Mouse (Mus musculus) intestine, embryonic 14.5 days (tissue): ENCODE data around the gene Podxl2. TPM values are rescaled to one million over a fixed set of nuclear protein-coding genes. Genes with fewer than 3 reads are reported as not detected.

ENCODE experiments used
- ATAC-seq: fragments of 200-750 bp; cut with Nextera tagmentation; replicated peaks from 2 replicates; pipeline ENCODE4 v1.8.0; 2017; ENCODE audit warnings: low read depth, moderate number of reproducible peaks, moderate TSS enrichment, moderate library complexity; ENCODE audit not compliant: low FRiP score, low TSS enrichment
- DNase-seq: peaks from one replicate; pipeline ENCODE4 v3.0.0-alpha.2; 2018; ENCODE audit warnings: low spot score
- H3K27ac ChIP-seq: fragments of 300-500 bp; sonication (generic); 2 replicates; pipeline ENCODE4 v1.5.1; 2014; ENCODE audit warnings: low read depth, mild to moderate bottlenecking, control low read depth
- H3K27me3 ChIP-seq: fragments of 300-500 bp; sonication (generic); replicated peaks from 2 replicates; pipeline ENCODE4 v1.6.1; 2014; ENCODE audit warnings: low read length, control low read depth; ENCODE audit not compliant: control insufficient read depth, insufficient read depth
- H3K36me3 ChIP-seq: fragments of 300-500 bp; sonication (generic); 2 replicates; pipeline ENCODE4 v1.6.1; 2014; ENCODE audit warnings: low read length, control low read depth; ENCODE audit not compliant: control insufficient read depth, insufficient read depth
- H3K4me1 ChIP-seq: fragments of 300-500 bp; sonication (generic); replicated peaks from 2 replicates; pipeline ENCODE4 v1.6.1; 2014; ENCODE audit warnings: low read length, control low read depth, mixed read lengths; ENCODE audit not compliant: control insufficient read depth, insufficient read depth
- H3K4me2 ChIP-seq: fragments of 300-500 bp; sonication (generic); 2 replicates; pipeline ENCODE4 v1.6.1; 2014; ENCODE audit warnings: low read length
- H3K4me3 ChIP-seq: fragments of 300-500 bp; sonication (generic); 2 replicates; pipeline ENCODE4 v1.5.1; 2014; ENCODE audit warnings: low read depth, low read length, control low read depth, mixed read lengths
- H3K9ac ChIP-seq: fragments of 300-500 bp; sonication (generic); 2 replicates; pipeline ENCODE4 v1.6.1; 2014; ENCODE audit warnings: mild to moderate bottlenecking, low read length
- H3K9me3 ChIP-seq: fragments of 300-500 bp; sonication (generic); 2 replicates; pipeline ENCODE4 v1.6.1; 2016; ENCODE audit warnings: low read length, control low read depth; ENCODE audit not compliant: control insufficient read depth
- WGBS: fragments of 180-500 bp; shearing (Covaris S2); extraction: QIAGEN DNeasy Blood & Tissue Kit; methylation state at CpG from one replicate; pipeline ENCODE4 v1.1.7; 2014; 5-methylcytosine and 5-hydroxymethylcytosine counted together
- polyA plus RNA-seq: library from polyadenylated mRNA; unstranded; fragments of >200 nt; fragmentation: Nextera tagmentation; extraction: Ambion mirVana; gene quantifications from 2 replicates; pipeline ENCODE4 v1.2.1, GENCODE M21; 2014

The Podxl2 gene
- polyA plus RNA-seq, 1 experiment from 2014 or later, result 68.0 TPM

- no peak for DNase-seq
Measured at GRCm38 (mm10) chr6:88812886-88813285, 62.0 kb downstream of the Podxl2 start.

GRCm38 (mm10) chr6:88811880-88812400 is 62.9 kb downstream of the Podxl2 start:
- H3K27me3 ChIP-seq, result no peaks in the 10 kb centered on the region
- no peak for ATAC-seq
- no peak overlapping the region for H3K4me2 ChIP-seq
- H3K4me3 ChIP-seq, result no peak overlapping the region
- no peak for DNase-seq
- H3K36me3 ChIP-seq, result 0 out of 2 replicates have a peak, but pooled peaks cover 6% of the 10 kb centered on the region
- H3K9me3 ChIP-seq, result no peaks in the 10 kb centered on the region
- peaks cover 26% of the 10 kb centered on the region for H3K4me1 ChIP-seq
- H3K27ac ChIP-seq, result no peak overlapping the region
- H3K9ac ChIP-seq, result no peak overlapping the region
- WGBS, result 51% methylated on average over 7 of the region's 7 CpGs

More at GRCm38 (mm10) chr6:88812886-88813285, 62.0 kb downstream of the Podxl2 start:
- no peak overlapping the region for H3K4me3 ChIP-seq
- 74% methylated on average over 3 of the region's 3 CpGs for WGBS
- H3K4me1 ChIP-seq, result peaks cover 26% of the 10 kb centered on the region
- H3K27me3 ChIP-seq, result no peaks in the 10 kb centered on the region
- 0 out of 2 replicates have a peak, but pooled peaks cover 6% of the 10 kb centered on the region for H3K36me3 ChIP-seq
- ATAC-seq, result no peak
- no peaks in the 10 kb centered on the region for H3K9me3 ChIP-seq
- H3K4me2 ChIP-seq, result no peak overlapping the region
- H3K9ac ChIP-seq, result no peak overlapping the region
- no peak overlapping the region; the same call in 1 of the 2 replicates for H3K27ac ChIP-seq

GRCm38 (mm10) chr6:88811396-88811795 is 63.4 kb downstream of the Podxl2 start:
- no peak overlapping the region for H3K4me3 ChIP-seq
- 37% methylated on average over 7 of the region's 7 CpGs for WGBS
- H3K36me3 ChIP-seq, result 0 out of 2 replicates have a peak, but pooled peaks cover 6% of the 10 kb centered on the region
- no peaks in the 10 kb centered on the region for H3K27me3 ChIP-seq
- no peaks in the 10 kb centered on the region for H3K9me3 ChIP-seq
- DNase-seq (no peak), ATAC-seq (no peak)
- H3K9ac ChIP-seq, result no peak overlapping the region
- no peak overlapping the region for H3K4me2 ChIP-seq
- H3K27ac ChIP-seq, result no peak overlapping the region
- H3K4me1 ChIP-seq, result peaks cover 26% of the 10 kb centered on the region

GRCm38 (mm10) chr6:88810291-88810690 is 64.6 kb downstream of the Podxl2 start:
- Histone ChIP-seq H3K4me2 (no peak overlapping the region), H3K9ac (no peak overlapping the region), H3K9me3 (no peaks in the 10 kb centered on the region), H3K4me1 (peaks cover 26% of the 10 kb centered on the region), H3K36me3 (0 out of 2 replicates have a peak, but pooled peaks cover 6% of the 10 kb centered on the region), H3K4me3 (no peak overlapping the region), H3K27ac (peak overlapping the region; percentile 34; the same call in 1 of the 2 replicates), H3K27me3 (no peaks in the 10 kb centered on the region)
- WGBS, result 43% methylated on average over 3 of the region's 3 CpGs
- ATAC-seq (peak; percentile 21), DNase-seq (no peak)

GRCm38 (mm10) chr6:88809091-88810037 is 65.5 kb downstream of the Podxl2 start:
- 47% methylated on average over 23 of the region's 23 CpGs for WGBS
- Histone ChIP-seq H3K27me3 (no peaks in the 10 kb centered on the region), H3K9ac (no peak overlapping the region), H3K9me3 (no peaks in the 10 kb centered on the region), H3K36me3 (0 out of 2 replicates have a peak, but pooled peaks cover 6% of the 10 kb centered on the region), H3K4me2 (no peak overlapping the region), H3K4me3 (no peak overlapping the region), H3K27ac (peak overlapping the region; percentile 34; the same call in 1 of the 2 replicates), H3K4me1 (peaks cover 26% of the 10 kb centered on the region)
- no peak for DNase-seq
- ATAC-seq, result peak; percentile 12; the same call in 1 of the 2 replicates

GRCm38 (mm10) chr6:88804966-88805577 is 69.8 kb downstream of the Podxl2 start:
- Histone ChIP-seq H3K27me3 (no peaks in the 10 kb centered on the region), H3K4me1 (peaks cover 17% of the 10 kb centered on the region), H3K27ac (no peak overlapping the region), H3K36me3 (0 out of 2 replicates have a peak, but pooled peaks cover 6% of the 10 kb centered on the region), H3K4me2 (no peak overlapping the region), H3K9me3 (no peaks in the 10 kb centered on the region), H3K4me3 (no peak overlapping the region), H3K9ac (no peak overlapping the region)
- WGBS, result 86% methylated on average over 17 of the region's 17 CpGs
- DNase-seq (no peak), ATAC-seq (no peak)

DNA sequence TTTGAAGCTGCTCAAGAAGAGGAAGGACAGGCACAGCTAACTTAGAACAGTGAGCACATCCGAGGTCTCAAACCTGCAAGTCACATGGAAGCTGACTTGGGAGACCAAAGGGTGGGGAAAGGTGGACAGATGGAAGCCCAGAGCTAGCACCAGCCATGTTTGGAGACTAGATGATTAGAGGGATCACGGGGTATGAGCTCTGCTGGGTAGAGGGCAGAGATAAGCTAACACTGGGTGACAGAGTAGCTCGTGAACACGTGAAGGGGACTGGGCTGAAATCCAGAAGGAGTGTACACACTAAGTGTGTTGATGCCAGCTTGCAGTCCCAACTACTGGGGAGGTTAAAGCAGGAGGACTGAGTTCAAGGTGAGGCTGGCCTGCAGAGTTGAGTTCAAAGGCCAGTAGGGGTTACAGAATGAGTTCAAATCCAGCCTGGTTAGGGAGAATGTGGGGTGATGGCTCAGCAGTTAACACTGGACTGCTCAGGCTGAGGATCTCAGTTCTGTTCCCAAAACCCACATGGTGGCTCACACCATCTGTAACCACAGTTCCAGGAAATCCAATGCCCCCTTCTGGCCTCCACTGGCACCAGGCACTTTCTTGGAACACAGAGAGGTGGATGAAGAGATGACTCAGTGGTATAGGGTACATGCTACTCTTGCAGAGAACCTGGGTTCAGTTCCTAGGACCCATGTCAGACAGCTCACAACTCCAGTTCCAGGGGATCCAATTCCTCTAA is 70.7 kb downstream of the Podxl2 start:
- 84% methylated on average over 4 of the region's 4 CpGs for WGBS
- H3K4me3 ChIP-seq, result no peak overlapping the region
- ATAC-seq, result no peak

DNA sequence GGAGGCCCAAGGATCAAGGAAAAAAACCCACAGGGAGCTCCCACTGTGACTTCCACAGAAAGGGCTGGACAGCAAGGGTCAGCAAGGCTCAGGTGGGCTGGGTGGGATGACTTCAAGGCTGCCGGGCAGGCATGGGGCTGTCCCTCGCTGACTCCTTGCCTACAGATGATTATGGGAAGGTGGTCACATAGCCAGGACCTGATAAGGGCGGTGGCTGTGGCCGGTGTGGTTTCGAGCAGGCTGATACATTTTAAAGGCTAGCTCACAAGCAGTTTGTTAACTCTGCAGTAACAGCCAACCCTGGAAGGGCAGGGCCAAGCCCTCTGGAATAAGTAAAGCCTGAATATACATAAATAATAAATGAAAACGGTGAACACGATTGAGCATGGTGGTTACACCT is 71.8 kb downstream of the Podxl2 start:
- H3K4me2 ChIP-seq, result no peak overlapping the region
- WGBS, result 78% methylated on average over 7 of the region's 7 CpGs
- no peak for ATAC-seq

More for the DNA sequence above, 70.7 kb downstream of the Podxl2 start:
- DNase-seq, result no peak
- Histone ChIP-seq H3K9me3 (no peaks in the 10 kb centered on the region), H3K36me3 (0 out of 2 replicates have a peak, but pooled peaks cover under 1% of the 10 kb centered on the region), H3K27me3 (no peaks in the 10 kb centered on the region), H3K4me2 (no peak overlapping the region), H3K4me1 (peaks cover 7% of the 10 kb centered on the region), H3K27ac (no peak overlapping the region), H3K9ac (no peak overlapping the region)

More for the DNA sequence above, 71.8 kb downstream of the Podxl2 start:
- no peaks in the 10 kb centered on the region for H3K27me3 ChIP-seq
- H3K27ac ChIP-seq, result no peak overlapping the region
- peaks cover 6% of the 10 kb centered on the region; the same call in 1 of the 2 replicates for H3K4me1 ChIP-seq
- no peaks in the 10 kb centered on the region for H3K36me3 ChIP-seq
- no peak for DNase-seq
- H3K9ac ChIP-seq, result no peak overlapping the region
- no peaks in the 10 kb centered on the region for H3K9me3 ChIP-seq
- H3K4me3 ChIP-seq, result no peak overlapping the region
